Mouse (Mus musculus) layer of hippocampus, adult 11-12 months (tissue): ENCODE measurements at regions not wholly inside any gene's neighbourhood (a gene's known extent, or its start where the extent isn't known, plus 50 kb on each side); places are given as distances from the start of the nearest gene placed in this dataset.
A peak's percentile ranks its signal among the peaks of the same experiment; 100 is the strongest.

Source experiments
- DNase-seq: peaks from one replicate; pipeline ENCODE4 v3.0.0; 2022; ENCODE audit warnings: low spot score

DNA sequence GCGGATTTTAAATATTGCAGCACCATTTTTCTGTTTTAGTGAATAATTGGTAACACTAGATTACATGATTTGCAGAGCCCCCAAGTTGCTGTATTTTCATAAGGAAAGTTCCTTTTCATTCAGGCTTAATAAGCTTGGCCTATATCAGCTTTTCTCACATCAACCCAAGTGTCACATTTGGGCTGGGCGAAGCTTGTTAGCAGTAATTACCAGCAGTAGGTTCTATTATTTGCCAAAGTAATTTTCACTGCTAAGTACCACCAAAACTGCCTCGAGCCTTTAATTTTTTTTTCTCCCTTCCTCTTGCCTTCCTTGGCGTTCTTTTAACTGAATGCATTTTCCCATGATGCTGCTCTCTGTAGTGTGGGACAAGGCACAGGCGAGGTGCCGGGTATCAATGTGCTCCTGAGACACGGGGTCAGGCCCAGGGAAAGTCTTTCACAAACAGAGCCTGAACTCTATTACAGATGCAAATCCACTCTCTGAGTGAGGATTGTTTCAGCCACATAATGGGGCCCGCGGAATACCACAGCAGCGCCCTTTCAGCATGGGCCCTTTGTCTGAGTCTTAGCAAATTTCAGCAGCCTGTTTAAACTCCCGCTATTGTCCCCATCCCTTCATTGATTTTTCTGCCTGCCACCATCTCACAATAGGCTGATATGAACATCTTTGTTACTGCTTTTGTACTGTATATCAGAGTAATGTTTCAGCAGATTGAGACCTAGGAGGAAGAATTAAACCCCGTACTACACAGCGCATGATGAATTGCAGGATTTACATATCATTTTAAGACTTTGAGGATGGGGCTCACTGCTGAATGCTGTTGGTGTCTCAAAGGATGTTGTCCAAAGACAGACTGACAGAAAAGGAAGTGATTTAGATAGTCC, 205.1 kb upstream of the Epha3 start:
- no peak for DNase-seq

DNA sequence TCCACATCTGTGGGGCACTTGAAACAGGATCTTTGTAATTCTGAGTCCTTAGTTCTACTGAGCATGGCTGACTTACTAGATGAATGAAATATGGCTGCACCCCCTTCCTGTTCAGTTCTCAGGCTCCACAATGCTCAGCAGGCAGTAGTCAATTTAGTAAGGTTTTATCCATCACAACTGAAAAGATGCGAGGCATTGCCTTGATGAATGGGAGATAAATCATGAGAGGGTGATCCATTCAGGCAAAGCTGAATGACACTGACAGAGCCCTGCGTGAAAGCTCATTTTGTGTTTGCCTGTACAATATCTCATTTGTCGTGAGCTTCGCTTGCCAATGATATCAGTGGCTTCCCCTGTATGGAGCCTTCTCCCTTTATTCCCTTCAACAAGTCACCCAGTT, 198.6 kb upstream of the Epha3 start:
- DNase-seq: no peak

DNA sequence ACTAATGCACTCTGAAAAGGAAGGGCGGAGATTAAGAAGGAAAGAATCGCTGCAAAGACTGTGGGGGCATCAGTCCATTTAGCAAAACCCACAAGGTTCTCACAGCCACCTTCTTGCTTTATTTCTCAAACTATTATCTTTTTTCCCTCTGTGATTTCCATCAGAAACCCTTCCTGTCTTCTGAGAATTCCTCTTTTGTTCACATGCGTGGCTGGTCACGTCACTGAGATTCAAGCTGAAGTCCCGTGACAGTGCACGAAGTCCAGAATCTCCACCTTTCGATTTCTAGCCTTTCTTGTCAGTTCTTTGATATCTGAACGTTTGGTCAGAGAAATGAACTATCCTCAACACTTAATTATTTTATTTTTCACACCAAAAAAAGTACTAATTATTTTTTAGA, 194.7 kb upstream of the Epha3 start:
- no peak for DNase-seq

DNA sequence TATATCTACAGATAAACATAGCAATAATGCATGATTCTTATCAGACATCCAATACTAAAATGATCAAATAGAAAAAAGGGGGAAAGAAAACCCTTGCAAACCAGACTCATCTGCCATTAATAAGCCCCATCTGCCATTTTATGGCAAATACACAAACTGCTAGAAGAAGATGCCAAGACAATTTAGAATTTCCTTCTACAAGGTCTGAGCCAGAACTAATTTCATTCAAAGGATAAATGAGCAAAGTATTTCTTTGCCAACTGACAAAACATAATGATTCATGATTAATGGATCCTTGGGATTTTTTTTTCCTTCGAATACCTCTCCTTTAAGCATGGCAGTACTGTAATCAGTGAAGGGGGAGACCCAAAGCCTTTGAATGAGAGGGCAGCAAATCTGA, 190.4 kb upstream of the Epha3 start:
- DNase-seq: no peak

DNA sequence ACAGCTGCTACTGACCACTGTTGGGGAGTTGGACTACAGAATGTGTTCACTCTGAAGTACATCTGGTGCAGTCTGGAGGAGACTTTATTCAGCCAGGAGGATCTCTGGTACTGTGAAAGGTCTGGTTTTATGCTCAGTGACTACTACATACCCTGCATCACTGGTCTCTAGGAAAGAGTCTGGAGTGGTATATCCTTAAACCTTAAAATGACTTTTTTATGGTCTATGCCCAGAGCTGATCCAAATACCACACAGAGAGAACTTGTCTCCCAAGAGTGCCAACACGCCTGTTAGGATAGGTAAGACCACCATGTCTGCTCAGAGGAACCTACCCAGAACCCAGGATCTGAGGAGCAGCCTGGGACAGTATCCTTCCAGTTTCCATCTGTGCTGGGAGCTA, 184.1 kb upstream of the Epha3 start:
- DNase-seq: no peak

DNA sequence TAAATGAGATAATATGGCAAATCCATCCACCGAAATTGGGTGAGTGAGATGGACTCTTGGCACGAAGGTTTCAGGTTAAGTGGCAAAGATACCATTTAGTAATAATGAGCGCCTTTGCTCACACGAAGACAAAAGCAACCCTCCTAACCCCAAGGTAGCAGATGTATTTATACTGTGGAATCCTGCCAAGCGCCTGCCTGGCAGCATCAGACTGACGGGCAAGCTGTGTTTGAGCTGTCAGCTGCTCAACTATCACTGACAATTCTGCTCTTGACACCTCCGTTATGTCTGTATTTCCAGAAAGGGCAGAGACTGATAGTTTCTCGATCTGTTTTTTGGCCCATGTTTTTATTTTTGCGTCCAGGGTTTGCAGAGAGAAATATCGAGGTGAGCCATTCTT, 169.1 kb upstream of the Epha3 start:
- DNase-seq: peak; percentile 26

DNA sequence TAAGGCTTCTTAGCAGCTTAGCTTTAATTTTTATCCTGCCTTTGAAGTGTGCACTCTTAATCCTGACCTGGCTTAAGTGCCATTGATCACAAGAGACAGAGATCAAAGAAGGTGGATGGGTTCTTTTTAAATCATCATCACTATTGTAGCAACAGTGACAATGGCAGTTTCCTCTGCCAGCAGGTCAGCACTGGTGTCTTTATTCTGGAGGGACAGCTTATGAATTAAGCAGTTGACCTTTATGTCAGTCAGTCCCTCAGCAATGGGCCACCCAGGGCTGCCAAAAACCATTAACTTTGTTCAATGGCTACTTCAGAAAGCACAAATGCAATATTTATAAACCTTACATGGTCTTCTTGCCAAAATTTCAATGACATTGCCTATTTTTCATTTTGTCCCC, 160.0 kb upstream of the Epha3 start:
- no peak for DNase-seq

DNA sequence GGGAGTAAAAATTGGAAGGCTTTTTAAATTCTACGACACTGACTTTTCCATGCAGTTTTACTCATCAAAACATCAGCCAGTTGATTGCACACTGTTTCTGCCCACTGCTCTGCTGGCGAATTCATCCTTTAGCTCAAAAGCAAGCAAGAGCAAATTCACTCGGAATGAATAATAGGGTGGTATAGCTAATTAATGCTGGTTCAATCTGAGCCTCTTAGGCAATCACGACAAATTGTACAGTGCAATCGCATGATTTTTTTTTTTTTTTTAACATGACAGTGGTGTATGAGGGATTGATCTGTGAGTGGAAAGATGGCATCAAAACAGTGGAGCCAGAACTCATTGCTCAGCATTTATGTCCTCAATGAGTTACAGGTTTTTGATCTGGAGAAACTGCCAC, 136.9 kb upstream of the Epha3 start:
- peak; percentile 3 for DNase-seq

DNA sequence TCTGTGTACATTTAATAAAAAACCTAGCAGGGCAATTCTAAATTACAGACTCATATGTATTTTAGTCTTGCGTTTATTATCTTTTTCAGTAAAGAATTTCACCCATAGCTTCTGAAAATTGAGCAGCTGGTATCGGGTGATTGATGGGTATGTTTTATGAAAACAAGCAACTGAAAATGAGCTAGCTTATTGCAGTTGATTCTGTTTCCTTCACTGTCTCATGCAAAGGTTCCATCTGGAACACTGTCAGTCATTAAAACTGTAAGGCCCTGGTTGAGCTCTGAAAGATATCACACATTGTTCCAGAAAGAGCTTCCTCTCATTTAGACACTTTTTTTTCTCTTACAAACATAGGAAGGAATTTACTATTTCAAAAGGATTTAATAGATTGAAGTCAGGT, 103.4 kb upstream of the Epha3 start:
- peak; percentile 4 for DNase-seq

DNA sequence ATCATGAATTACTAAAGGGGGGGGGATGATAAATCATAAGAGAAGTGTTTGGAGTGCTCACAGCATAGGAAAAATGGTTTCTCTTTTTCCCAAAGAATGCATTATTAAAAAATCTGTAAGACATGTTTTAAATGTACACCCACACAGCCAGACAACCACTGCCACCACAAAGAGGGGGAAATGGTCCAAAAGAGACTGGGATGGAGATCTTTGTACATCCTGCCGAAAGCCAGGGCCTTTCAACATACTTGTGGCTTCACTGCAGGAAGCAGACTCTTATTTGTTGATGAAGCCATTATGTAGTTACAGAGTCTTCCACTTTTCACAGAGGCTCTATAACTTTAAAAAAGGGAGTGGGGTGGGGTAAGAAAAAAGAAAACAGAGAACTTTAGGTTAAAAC, 96.8 kb upstream of the Epha3 start:
- no peak for DNase-seq

DNA sequence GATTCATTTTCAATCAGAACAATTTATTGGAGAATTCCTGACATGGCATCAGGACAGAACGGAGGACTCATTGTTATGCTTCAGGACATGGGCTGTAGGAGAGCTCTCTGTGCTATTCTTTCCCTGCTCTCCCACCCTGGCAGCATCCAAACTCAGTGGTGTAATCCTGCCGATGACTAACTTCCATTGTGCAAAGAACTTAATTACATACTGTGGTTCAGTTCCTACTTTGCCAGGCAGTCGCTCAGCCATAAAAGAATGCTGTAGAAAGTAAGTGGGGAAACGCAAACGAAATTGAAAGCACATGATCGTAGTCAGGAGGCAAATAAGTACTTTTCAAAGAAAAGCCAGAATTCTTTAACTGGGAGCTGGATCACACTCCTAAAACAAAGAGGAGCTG, 94.2 kb upstream of the Epha3 start:
- DNase-seq: peak; percentile 17

DNA sequence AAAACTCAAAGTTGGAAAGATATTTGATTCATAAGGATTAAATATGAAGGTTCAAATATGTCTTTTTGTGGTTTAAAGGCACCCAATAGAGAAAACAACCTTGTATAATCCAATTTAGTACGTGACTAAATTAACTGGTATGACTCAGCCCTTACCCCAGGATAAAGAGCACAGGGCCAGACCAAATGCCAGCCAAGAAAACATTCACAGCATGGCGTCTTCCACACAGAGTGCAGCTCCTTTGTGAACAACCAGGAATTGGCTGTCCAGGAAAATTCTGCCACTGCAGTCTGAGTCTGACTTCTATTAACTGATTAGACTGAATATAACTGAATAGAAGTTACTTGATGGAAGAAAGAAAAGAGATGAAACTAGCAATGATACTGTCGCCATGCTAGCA, 61.2 kb upstream of the Epha3 start:
- no peak for DNase-seq

DNA sequence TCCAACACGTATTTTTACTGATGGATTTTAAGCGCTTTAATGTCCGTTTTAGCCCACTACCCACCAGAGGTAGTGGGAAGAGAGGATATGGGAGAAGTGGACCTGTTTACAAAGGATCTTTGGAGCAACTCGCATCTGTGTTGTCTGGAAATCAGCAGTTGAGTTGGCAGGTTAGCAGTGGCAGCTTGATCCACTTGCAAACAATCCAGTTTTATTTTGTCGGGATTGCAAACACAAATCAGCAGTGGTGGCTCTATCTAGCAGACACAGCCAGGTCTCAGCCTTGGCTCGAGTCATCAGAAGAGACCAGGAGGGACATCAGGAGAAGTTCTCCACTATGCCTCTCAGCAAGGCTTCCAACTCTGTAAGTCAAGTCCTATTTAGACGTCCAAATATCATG, 57.2 kb upstream of the Epha3 start:
- DNase-seq: no peak
